Mouse (Mus musculus): Measurements from ENCODE around the gene Slc44a3. TPM values are rescaled to one million over a fixed set of nuclear protein-coding genes. Genes with fewer than 3 reads are reported as not detected.

Gene Slc44a3
- total RNA-seq, 2 experiments from 2014 or later = not detected

DNA sequence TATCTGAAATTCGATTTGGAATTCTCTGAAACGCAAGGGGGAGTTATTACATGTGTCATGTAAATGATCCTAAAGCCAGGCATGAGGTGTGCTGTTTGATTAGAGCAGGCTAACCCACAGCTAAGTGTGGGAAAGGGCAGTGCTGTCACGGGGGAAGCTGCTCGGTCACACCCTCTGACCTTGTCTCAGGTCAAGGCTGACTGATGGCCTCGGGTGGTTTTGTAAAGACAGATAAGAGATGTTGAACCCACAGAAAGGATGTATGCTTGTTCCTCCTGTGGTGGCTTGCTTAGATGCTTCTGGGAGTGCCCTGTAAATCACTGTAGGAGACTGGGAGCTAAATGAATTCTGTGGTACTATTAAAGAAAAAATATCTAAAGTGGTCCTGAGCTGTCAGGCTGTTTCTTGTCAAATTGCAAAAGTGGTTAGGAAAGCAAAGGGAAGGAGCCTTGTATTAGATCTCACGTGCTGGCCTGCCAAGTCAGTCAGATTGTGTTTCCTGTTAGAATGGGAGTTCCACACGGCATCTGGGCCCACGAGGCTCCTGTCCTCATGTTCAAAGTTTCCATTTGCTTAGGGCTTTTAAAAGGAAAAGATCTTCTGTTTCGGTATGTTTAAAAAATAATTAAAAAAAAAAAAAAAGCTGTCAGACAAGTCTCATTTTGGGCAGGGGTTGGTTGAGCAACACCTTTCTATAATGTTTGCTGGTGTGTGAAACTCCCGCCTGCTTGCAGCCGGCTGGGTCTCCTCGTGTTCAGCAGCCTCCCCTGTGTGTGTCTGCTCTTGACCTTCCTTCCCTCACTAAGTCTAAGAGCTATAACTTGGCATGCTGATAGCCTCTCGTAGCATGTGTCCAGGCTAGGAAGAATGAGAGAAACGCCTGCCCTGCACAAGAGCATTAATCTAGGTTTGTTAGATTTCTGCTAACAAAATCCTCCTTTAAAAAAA is 73.4 kb downstream of the Slc44a3 start:
- Histone ChIP-seq H3K27ac (no peak overlapping the region), H3K4me3 (no peak overlapping the region)
- no peak for DNase-seq (ENCODE audit: low spot score in 2 of 2)
- no peak for TF ChIP-seq CTCF (conservative IDR thresholded peaks at IDR 0.05)

DNA sequence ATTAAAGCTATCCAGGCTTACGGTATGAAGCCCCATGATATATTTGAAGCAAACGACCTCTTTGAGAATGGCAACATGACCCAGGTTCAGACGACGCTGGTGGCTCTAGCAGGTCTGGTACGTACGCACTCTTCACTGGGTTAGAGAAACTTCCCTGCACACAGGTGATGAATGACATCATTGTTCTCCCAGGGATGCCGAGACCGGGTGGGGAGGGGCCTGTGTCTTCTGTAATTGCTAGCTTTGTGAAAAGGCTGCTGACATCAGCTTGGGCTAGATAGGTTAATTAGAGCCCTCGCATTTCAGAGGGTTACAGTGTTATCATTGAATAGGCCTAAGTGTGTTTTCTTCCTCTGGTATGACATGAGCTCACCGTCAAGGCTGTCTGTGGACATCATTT is 80.8 kb downstream of the Slc44a3 start:
- Histone ChIP-seq H3K4me3 (no peak overlapping the region), H3K27ac (no peak overlapping the region)
- TF ChIP-seq CTCF (conservative IDR thresholded peaks at IDR 0.05) = no peak
- no peak for DNase-seq (ENCODE audit: low spot score in 2 of 2)

- no peak for TF ChIP-seq CTCF (conservative IDR thresholded peaks at IDR 0.05)
- no peak overlapping the region for H3K4me3 ChIP-seq
- no peak for DNase-seq (ENCODE audit: low spot score in 2 of 2)
- no peak overlapping the region for H3K27ac ChIP-seq
These were observed 82.7 kb downstream of the Slc44a3 start for GRCm38 (mm10) chr3:121449527-121449926.

DNA sequence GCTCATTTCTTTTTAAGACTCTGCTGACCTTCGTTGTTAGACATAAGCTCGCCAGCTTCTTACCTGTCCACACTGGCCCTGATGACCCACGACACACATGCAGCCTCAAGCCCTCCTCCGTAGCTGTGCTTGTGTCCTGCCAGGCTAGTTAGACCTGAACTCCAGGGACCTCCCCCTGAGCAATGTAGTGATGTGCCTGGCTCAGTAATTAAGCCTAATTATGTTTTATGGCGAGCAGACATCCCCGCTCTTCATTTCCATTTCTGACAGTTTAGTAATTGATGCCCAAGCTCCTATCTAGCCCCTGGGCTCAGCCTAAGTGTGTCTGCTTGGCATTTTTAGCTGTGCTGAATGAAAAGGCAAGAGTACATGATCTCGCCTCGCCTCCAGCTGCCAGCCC is 83.6 kb downstream of the Slc44a3 start:
- no peak for TF ChIP-seq CTCF (conservative IDR thresholded peaks at IDR 0.05)
- no peak for DNase-seq (ENCODE audit: low spot score in 2 of 2)
- no peak overlapping the region for H3K4me3 ChIP-seq
- H3K27ac ChIP-seq = no peak overlapping the region

DNA sequence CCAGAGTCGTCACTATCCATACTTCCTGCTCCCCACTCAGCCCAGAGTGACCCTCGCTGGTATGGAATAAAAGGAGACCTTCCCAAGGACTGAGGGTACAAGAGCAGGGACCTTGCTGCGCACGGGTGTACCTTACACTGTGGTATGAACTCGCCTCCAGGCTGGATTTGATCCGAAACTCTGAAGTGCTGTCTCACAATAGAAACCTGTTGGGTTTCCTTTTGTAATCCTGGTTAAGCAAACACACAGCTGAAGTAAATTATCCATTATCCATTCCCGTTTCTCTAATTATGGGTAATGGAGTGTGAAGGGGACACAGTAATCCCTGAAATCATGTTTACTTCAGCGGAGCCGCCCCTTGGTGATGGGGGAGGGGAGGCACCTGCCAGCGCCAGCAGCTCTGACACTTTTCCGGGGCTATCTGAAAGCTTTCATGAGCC is 84.2 kb downstream of the Slc44a3 start:
- DNase-seq (ENCODE audit: low spot score in 2 of 2) = no peak
- Histone ChIP-seq H3K27ac (no peak overlapping the region), H3K4me3 (no peak overlapping the region)
- TF ChIP-seq CTCF (conservative IDR thresholded peaks at IDR 0.05) = no peak

DNA sequence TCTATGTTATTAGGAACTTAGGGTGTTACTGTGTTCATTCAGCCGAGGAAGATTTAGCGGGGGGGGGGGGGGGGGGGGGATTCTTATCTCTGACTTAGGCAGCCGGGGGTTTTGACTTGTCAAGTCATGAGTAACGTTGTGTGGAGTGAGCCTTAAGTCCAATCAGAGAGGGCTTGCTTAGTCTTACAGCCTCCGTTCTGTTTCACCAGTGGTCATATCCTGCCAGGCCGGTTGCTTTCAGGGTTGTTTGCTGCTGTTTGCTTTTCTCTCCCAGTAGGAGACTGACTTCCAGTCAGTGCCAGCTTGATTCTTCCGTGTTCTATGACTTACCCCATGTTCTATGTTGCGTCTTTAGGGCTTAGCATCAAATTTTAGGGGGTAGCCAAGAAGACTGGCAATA is 85.8 kb downstream of the Slc44a3 start:
- no peak for TF ChIP-seq CTCF (conservative IDR thresholded peaks at IDR 0.05)
- no peak for DNase-seq (ENCODE audit: low spot score in 2 of 2)
- Histone ChIP-seq H3K27ac (no peak overlapping the region), H3K4me3 (no peak overlapping the region)

- DNase-seq (ENCODE audit: low spot score in 2 of 2) = no peak
- no peak overlapping the region for H3K27ac ChIP-seq
These were observed 87.8 kb downstream of the Slc44a3 start for GRCm38 (mm10) chr3:121444414-121444813.

GRCm38 (mm10) chr3:121443861-121444271 is 88.3 kb downstream of the Slc44a3 start:
- H3K4me3 ChIP-seq = no peak overlapping the region
- no peak for TF ChIP-seq CTCF (conservative IDR thresholded peaks at IDR 0.05)
- H3K27ac ChIP-seq = no peak overlapping the region
- DNase-seq (ENCODE audit: low spot score in 2 of 2) = no peak

More at GRCm38 (mm10) chr3:121444414-121444813, 87.8 kb downstream of the Slc44a3 start:
- TF ChIP-seq CTCF (conservative IDR thresholded peaks at IDR 0.05) = no peak
- no peak overlapping the region for H3K4me3 ChIP-seq

GRCm38 (mm10) chr3:121442288-121442687 is 89.9 kb downstream of the Slc44a3 start:
- no peak for TF ChIP-seq CTCF (conservative IDR thresholded peaks at IDR 0.05)

DNA sequence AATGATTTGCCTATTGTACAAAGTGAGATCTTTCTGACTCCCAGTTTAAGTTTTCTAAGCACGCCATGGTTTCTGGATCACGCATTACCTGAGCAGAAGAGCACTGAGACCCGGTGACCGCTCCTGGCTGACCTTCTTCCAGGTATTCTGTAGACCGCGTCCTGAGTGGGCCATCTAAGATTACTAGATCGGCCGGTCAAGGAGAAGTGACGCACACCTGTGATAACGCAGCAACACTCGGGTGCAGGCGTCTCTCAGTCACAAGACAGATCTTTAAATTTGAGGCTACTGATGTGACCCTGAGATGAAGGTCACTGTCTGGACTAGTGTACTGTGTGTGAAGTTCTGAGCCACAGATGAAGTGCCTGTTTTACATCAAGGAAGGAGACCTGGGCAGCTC is 90.7 kb downstream of the Slc44a3 start:
- DNase-seq (ENCODE audit: low spot score in 2 of 2) = no peak
- TF ChIP-seq CTCF (conservative IDR thresholded peaks at IDR 0.05) = no peak
- H3K4me3 ChIP-seq = no peak overlapping the region
- H3K27ac ChIP-seq = no peak overlapping the region

More at GRCm38 (mm10) chr3:121442288-121442687, 89.9 kb downstream of the Slc44a3 start:
- H3K27ac ChIP-seq = no peak overlapping the region
- H3K4me3 ChIP-seq = no peak overlapping the region
- DNase-seq (ENCODE audit: low spot score in 2 of 2) = no peak

- no peak for DNase-seq (ENCODE audit: low spot score in 2 of 2)
- H3K27ac ChIP-seq = peak overlapping the region; percentile 36; the same call in 1 of the 2 replicates
- no peak for TF ChIP-seq CTCF (conservative IDR thresholded peaks at IDR 0.05)
- no peak overlapping the region for H3K4me3 ChIP-seq
These were observed 92.5 kb downstream of the Slc44a3 start for GRCm38 (mm10) chr3:121439623-121440161.

DNA sequence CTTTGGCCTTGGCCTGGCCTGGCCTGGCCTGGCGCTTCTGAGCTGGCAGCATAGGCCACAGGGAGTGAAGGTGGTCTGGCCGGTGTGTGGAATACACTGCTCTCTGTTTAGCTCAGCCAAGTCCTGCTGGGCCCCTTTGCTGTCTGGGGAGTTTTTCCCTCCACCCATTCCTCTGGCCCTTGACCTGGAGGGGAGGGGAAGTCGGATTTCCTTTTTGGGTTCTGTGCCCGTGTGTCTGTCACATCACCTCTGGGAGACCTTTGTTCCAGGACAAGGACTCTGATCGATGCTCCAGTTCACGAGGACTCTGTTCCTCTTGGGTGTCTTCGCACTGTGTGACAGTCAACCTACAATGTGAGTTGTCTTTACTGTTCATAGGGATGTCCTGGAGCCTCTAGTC is 94.2 kb downstream of the Slc44a3 start:
- no peak for DNase-seq (ENCODE audit: low spot score in 2 of 2)
- no peak for TF ChIP-seq CTCF (conservative IDR thresholded peaks at IDR 0.05)
- Histone ChIP-seq H3K27ac (no peak overlapping the region), H3K4me3 (no peak overlapping the region)

- TF ChIP-seq CTCF (conservative IDR thresholded peaks at IDR 0.05) = no peak
- Histone ChIP-seq H3K4me3 (no peak overlapping the region), H3K27ac (no peak overlapping the region)
- DNase-seq (ENCODE audit: low spot score in 2 of 2) = no peak
These were observed 95.1 kb downstream of the Slc44a3 start for GRCm38 (mm10) chr3:121437070-121437469.

Measured in layer of hippocampus, adult 2 months (tissue).